Mouse (Mus musculus) embryonic facial prominence, embryonic 12.5 days (tissue): Measurements from ENCODE around the gene Cfap77. TPM values are rescaled to one million over a fixed set of nuclear protein-coding genes. Genes with fewer than 3 reads are reported as not detected.
"Not testable (repeated sequence)": the region's sequence is repeated elsewhere in the genome, so short reads cannot be mapped to it uniquely, and the experiment has no call there.

Experiments used
- ATAC-seq: fragments of 200-750 bp; cut with Nextera tagmentation; 2 replicates; pipeline ENCODE4 v1.8.0; 2017; ENCODE audit not compliant: insufficient number of reproducible peaks, insufficient read depth, low FRiP score, low TSS enrichment
- H3K27ac ChIP-seq: fragments of 300-500 bp; sonication (generic); 2 replicates; pipeline ENCODE4 v1.5.1; 2016; ENCODE audit warnings: mild to moderate bottlenecking
- H3K27me3 ChIP-seq: fragments of 300-500 bp; sonication (generic); 2 replicates; pipeline ENCODE4 v1.6.1; 2016; ENCODE audit warnings: mild to moderate bottlenecking, moderate library complexity
- H3K36me3 ChIP-seq: fragments of 300-500 bp; sonication (generic); 2 replicates; pipeline ENCODE4 v1.6.1; 2016; ENCODE audit warnings: mild to moderate bottlenecking
- H3K4me1 ChIP-seq: fragments of 300-500 bp; sonication (generic); 2 replicates; pipeline ENCODE4 v1.6.1; 2016
- H3K4me2 ChIP-seq: fragments of 300-500 bp; sonication (generic); replicated peaks from 2 replicates; pipeline ENCODE4 v1.6.1; 2016; ENCODE audit warnings: mild to moderate bottlenecking, moderate library complexity
- H3K4me3 ChIP-seq: fragments of 300-500 bp; sonication (generic); 2 replicates; pipeline ENCODE4 v1.5.1; 2016; ENCODE audit warnings: mild to moderate bottlenecking
- H3K9ac ChIP-seq: fragments of 300-500 bp; sonication (generic); 2 replicates; pipeline ENCODE4 v1.6.1; 2016; ENCODE audit warnings: mild to moderate bottlenecking, moderate library complexity
- H3K9me3 ChIP-seq: fragments of 300-500 bp; sonication (generic); 2 replicates; pipeline ENCODE4 v1.6.1; 2016; ENCODE audit warnings: mild to moderate bottlenecking, moderate library complexity
- WGBS: fragments of 180-500 bp; shearing (Covaris S2); methylation state at CpG from one replicate; pipeline ENCODE4 v1.1.7; 2016; 5-methylcytosine and 5-hydroxymethylcytosine counted together
- polyA plus RNA-seq: library from polyadenylated mRNA; unstranded; fragments of >200 nt; fragmentation: Nextera tagmentation; extraction: Ambion mirVana; gene quantifications from 2 replicates; pipeline ENCODE4 v1.2.1, GENCODE M21; 2016

Gene Cfap77
- polyA plus RNA-seq, result 0.55 and 0.79 TPM in 2 replicates

DNA sequence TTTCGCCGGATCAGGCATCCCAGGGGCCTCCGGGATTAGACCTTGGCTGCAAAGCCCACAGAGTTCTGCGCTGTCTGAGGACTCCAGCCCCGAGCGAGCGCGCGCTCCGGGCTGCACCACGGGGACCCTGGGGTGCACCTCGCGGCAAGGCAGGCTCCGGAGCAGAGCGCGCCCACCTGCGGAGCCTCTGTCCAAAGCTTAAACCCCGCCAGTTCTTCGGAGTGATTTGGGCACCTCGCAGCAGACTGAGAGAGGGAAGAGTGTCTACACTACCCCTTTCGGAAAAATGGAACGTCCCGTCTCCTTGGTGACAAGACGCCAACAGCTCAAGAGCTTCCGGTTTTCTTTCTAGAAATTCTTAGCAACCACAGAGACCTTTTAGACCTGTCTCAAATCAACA is at the start of gene Cfap77:
Cfap77 (minus strand) TSS at position 76 of the 400 bp plus-strand sequence.
- Histone ChIP-seq H3K27me3 (peaks cover 20% of the 10 kb centered on the region), H3K4me2 (peak within 1 kb of the TSS; percentile 83), H3K4me3 (peak within 1 kb of the TSS; percentile 39), H3K4me1 (peaks cover 7% of the 10 kb centered on the region; the same call in 1 of the 2 replicates), H3K9me3 (no peaks in the 10 kb centered on the region), H3K36me3 (no peaks in the 10 kb centered on the region), H3K27ac (no peak within 1 kb of the TSS), H3K9ac (peak within 1 kb of the TSS; percentile 55)
- WGBS, result under 1% methylated on average over 25 of the region's 25 CpGs
- no peak for ATAC-seq

DNA sequence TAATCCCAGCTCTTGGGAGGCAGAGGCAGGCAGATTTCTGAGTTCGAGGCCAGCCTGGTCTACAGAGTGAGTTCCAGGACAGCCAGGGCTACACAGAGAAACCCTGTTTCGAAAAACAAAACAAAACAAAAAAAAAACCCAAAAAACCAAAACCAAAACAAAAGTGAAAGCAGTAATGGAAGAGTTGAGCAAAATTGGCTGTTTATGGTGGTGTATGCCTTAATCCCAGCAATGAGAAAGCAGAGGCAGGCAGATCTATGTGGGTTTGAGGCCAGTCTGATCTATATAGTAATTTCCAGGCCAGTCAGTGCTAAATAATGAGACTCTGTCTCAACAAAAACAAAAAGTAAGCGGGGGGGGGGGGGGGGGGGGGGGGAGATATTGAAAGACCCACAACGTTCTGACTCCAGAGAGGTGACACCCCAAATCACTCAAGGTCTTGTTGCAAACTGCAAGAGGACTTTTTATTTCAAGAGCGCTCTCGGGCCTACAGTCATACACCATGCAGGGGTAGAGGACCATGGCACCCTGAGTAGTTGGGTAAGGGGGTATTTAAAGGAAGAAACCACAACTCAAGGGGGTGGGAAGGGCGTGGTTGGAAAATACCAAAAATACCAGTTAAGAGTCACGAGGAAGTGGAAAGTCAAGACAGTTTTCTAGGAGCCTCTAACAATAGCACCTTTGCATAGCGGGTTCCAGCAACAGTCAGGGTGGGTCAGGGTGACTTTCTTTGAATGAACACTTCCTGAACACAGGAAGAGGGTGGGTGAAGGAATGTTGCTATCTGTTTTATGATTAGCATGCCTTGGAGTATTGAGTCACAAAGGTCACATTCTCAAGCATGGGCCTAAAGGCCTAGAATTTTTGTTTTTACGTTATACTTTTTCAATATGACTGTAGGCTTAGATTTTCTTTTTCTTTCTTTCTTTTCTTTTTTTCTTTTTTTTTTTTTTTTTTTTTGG is 47.8 kb upstream of the Cfap77 start:
- not testable (repeated sequence) for ATAC-seq, H3K9ac ChIP-seq, H3K36me3 ChIP-seq, H3K4me2 ChIP-seq, H3K27ac ChIP-seq, H3K4me1 ChIP-seq, H3K27me3 ChIP-seq, H3K9me3 ChIP-seq, H3K4me3 ChIP-seq
- WGBS, result 84% methylated on average over 9 of the region's 10 CpGs

DNA sequence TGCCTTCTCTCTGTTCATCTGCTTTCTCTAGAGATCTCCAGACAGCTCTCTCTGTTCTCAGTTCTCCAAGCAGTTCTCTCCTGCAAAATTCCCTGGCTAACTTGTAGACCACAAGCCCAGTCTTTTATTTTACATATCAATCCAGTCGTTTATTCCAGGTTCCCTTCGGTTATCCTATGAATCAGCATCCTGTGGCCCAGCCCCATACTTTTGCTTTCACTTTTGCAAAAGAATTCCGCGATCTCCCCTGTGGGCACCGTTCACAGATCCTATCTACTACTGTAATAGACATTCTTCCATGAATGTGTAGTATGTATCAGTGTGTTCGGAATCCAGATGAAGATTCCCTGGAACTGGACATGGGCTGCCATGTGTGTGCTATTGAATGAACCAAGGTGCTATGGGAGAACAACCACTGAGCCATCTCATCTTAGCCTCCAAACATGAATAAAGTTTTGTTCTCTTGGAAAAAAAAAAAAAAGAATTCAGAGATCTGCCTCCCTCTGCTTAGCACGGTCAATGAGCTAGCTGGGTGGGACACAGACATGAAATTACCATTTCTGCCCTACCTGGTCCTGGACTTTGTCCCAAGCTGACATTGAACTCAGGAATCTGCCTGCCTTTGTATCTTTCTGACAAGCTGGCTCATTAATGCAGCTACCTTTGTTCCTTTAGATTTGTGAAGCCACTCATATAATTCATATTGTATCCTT is 46.1 kb upstream of the Cfap77 start:
- 70% methylated on average over 7 of the region's 7 CpGs for WGBS
- no peaks in the 10 kb centered on the region for H3K4me1 ChIP-seq
- no peak for ATAC-seq
- no peaks in the 10 kb centered on the region for H3K9me3 ChIP-seq
- H3K4me2 ChIP-seq, result no peak overlapping the region
- H3K9ac ChIP-seq, result no peak overlapping the region
- no peak overlapping the region for H3K4me3 ChIP-seq
- no peaks in the 10 kb centered on the region for H3K27me3 ChIP-seq
- H3K27ac ChIP-seq, result no peak overlapping the region
- H3K36me3 ChIP-seq, result no peaks in the 10 kb centered on the region

DNA sequence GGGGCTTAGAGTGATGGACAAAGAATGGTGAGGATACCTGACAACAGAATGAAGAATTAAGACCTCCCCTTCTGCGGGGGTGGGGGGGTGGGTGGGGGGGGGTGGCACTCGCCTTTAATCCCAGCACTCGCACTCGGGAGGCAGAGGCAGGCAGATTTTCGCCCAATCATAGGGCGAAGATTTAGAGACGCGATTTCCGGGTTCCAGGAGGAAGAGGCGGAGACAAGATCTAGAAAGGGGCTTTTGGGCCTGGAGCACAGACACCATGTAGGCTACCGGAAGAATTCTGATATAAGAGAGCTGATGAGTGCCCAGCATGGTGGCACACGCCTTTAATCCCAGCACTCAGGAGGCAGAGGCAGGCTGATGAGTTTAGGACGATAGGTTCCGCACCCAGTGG is 44.8 kb upstream of the Cfap77 start:
- H3K27me3 ChIP-seq, result no peaks in the 10 kb centered on the region
- H3K9me3 ChIP-seq, result no peaks in the 10 kb centered on the region
- H3K36me3 ChIP-seq, result no peaks in the 10 kb centered on the region
- H3K4me3 ChIP-seq, result no peak overlapping the region
- ATAC-seq, result no peak
- H3K4me2 ChIP-seq, result no peak overlapping the region
- H3K9ac ChIP-seq, result no peak overlapping the region
- no peak overlapping the region for H3K27ac ChIP-seq
- 87% methylated on average over 14 of the region's 14 CpGs for WGBS
- no peaks in the 10 kb centered on the region for H3K4me1 ChIP-seq

DNA sequence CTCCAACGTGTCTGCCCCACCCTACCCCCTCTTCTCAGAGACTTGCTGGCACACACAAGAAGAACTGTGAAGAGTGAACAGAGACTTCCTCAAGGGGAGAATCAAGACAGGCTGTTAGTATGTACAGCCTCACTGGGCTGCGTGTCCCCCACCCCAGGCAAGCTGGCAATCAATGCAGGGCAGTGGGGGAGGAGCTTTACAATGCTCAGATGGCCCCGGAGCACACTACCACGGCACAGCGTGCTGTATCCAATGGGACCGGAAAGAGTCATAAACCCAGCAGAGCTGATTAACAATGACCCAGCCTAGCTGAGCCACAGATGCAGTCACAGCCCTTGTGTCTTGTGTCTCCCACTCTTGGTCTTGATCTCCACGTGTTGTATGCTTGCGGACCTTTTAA is 43.9 kb upstream of the Cfap77 start:
- Histone ChIP-seq H3K9me3 (no peaks in the 10 kb centered on the region), H3K4me1 (no peaks in the 10 kb centered on the region), H3K27me3 (no peaks in the 10 kb centered on the region), H3K4me3 (no peak overlapping the region), H3K9ac (no peak overlapping the region), H3K36me3 (no peaks in the 10 kb centered on the region), H3K27ac (no peak overlapping the region), H3K4me2 (no peak overlapping the region)
- WGBS, result 77% methylated on average over 8 of the region's 8 CpGs
- ATAC-seq, result no peak

DNA sequence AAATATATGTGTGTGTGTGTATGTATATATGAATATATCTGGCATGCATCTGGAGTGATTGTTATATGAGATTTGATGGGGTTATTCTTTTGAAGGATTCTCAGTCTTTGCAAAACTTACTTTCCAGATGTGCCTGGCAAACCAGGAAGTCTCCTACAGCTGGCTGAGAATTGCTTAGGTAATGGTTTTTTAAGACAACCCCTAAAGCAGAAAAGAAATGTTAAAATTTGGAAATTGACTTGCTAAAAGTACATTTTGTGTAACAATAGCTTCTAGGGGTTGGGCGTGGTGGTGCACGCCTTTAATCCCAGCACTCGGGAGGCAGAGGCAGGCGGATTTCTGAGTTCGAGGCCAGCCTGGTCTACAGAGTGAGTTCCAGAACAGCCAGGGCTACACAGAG is 43.1 kb upstream of the Cfap77 start:
- not testable (repeated sequence) for H3K27ac ChIP-seq, ATAC-seq, H3K9me3 ChIP-seq, H3K4me3 ChIP-seq, H3K4me2 ChIP-seq, H3K36me3 ChIP-seq, H3K4me1 ChIP-seq, H3K27me3 ChIP-seq, H3K9ac ChIP-seq
- 95% methylated on average over 5 of the region's 5 CpGs for WGBS

DNA sequence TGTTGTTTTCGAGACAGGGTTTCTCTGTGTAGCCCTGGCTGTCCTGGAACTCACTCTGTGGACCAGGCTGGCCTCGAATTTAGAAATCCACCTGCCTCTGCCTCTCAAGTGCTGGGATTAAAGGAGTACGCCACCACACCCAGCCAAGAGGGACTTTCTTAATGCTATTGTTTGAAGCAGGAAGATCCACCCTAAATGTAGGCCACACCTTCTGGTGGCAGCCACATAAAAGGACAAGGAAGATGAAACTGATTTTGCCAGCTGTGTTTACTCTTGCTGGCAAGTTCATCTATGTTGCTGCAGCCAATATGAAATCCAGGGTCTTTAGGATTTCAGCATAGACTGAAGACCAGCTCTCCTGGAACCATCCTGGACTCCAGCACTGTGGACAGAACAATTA is 42.6 kb upstream of the Cfap77 start:
- H3K9me3 ChIP-seq, result no peaks in the 10 kb centered on the region
- H3K4me3 ChIP-seq, result no peak overlapping the region
- ATAC-seq, result no peak
- no peaks in the 10 kb centered on the region for H3K27me3 ChIP-seq
- WGBS, result 78% methylated on average over 3 of the region's 3 CpGs
- no peak overlapping the region for H3K27ac ChIP-seq
- no peak overlapping the region for H3K9ac ChIP-seq
- H3K4me2 ChIP-seq, result no peak overlapping the region
- no peaks in the 10 kb centered on the region for H3K4me1 ChIP-seq
- H3K36me3 ChIP-seq, result no peaks in the 10 kb centered on the region

DNA sequence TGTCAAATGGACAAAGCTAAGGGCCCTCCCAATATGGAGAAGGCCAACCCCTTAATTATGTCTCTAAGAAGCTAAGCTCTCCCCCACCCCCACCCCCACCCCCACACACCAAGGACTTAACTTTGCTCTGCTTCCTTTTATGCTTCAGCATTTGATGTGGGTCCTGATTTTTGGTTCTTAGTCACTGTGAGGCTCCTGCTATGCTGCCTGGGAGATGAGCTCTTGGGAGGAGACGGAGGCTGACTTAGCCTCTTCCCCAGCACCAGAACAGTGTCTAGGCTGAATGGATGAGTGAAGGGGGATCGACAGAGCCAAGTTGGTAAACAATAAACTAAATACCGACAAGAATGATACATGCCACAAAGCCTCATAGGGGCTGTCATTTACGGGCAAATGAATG is 41.9 kb upstream of the Cfap77 start:
- H3K4me1 ChIP-seq, result no peaks in the 10 kb centered on the region
- no peak overlapping the region for H3K4me2 ChIP-seq
- no peaks in the 10 kb centered on the region for H3K9me3 ChIP-seq
- H3K27ac ChIP-seq, result no peak overlapping the region
- no peak for ATAC-seq
- no peak overlapping the region for H3K4me3 ChIP-seq
- no peaks in the 10 kb centered on the region for H3K36me3 ChIP-seq
- no peaks in the 10 kb centered on the region for H3K27me3 ChIP-seq
- no peak overlapping the region for H3K9ac ChIP-seq
- 66% methylated on average over 4 of the region's 4 CpGs for WGBS

DNA sequence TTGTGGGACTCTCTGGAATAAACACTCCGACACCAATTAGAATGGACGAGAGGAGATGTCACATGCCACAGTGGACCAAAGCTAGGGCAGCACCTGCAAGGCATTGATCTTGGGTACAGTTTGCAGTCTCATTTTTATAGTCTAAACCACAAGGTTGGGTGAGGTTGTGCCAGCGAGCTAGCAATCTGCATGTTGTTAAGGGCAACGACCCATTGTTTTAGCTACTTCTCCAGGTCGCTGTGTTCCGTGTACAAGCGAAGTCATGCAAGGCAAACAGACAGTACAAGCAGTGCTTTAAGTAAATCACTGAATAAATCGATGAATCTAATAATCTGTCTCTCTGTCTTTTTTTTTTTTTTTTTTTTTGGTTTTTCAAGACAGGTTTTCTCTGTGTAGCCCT is 40.8 kb upstream of the Cfap77 start:
- no peak overlapping the region for H3K4me2 ChIP-seq
- WGBS, result 88% methylated on average over 8 of the region's 8 CpGs
- H3K9me3 ChIP-seq, result no peaks in the 10 kb centered on the region
- no peak overlapping the region for H3K27ac ChIP-seq
- H3K4me1 ChIP-seq, result no peaks in the 10 kb centered on the region
- no peaks in the 10 kb centered on the region for H3K36me3 ChIP-seq
- H3K27me3 ChIP-seq, result no peaks in the 10 kb centered on the region
- no peak overlapping the region for H3K4me3 ChIP-seq
- no peak for ATAC-seq
- no peak overlapping the region for H3K9ac ChIP-seq

DNA sequence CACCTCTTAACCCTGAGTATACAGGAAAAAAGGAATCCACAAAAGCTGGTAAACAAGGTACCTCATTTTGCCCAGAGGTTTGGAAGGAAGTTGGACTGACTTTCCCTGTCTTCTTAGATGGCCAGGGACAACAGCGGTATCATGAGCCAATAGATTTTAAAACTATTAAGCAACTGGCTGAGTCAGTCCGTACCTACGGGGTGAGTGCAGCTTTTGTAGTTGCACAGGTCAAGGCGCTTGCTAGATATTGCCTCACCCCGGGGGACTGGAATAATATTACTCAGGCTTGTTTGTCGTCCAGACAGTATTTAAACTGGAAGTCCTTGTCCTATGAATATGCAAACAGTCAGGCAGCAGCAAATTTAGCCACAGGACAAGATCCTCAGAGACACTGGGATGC is 34.4 kb upstream of the Cfap77 start:
- H3K4me2 ChIP-seq, H3K27ac ChIP-seq, ATAC-seq, H3K9ac ChIP-seq, H3K27me3 ChIP-seq, H3K4me3 ChIP-seq, H3K4me1 ChIP-seq, H3K9me3 ChIP-seq: not testable (repeated sequence)
- WGBS, result 85% methylated on average over 6 of the region's 6 CpGs
- peaks cover 25% of the 10 kb centered on the region for H3K36me3 ChIP-seq

DNA sequence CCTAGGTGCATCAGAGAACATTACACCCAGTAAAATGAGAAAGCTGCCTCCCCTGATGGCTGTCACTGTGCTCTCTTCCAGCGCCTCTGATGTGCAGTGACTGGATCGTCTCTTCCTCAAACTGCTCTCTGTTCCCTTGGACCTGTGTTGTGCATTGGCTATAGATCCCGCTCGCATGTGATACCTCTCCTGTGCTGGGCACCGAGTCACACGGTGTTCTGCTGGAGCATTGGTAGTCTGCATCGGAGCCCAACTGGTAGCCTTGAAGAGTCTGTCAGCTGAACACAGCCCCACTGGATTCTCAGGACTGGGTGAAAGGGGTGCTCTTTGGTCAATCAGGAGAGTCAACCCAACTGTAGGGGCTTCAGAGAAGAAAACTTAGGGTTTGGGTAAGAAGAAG is 31.2 kb upstream of the Cfap77 start:
- no peak overlapping the region for H3K4me3 ChIP-seq
- H3K9me3 ChIP-seq, result no peaks in the 10 kb centered on the region
- H3K27ac ChIP-seq, result no peak overlapping the region
- no peak overlapping the region for H3K4me2 ChIP-seq
- no peaks in the 10 kb centered on the region for H3K4me1 ChIP-seq
- no peak for ATAC-seq
- H3K9ac ChIP-seq, result no peak overlapping the region
- no peaks in the 10 kb centered on the region for H3K27me3 ChIP-seq
- 96% methylated on average over 7 of the region's 7 CpGs for WGBS
- peaks cover 57% of the 10 kb centered on the region for H3K36me3 ChIP-seq

DNA sequence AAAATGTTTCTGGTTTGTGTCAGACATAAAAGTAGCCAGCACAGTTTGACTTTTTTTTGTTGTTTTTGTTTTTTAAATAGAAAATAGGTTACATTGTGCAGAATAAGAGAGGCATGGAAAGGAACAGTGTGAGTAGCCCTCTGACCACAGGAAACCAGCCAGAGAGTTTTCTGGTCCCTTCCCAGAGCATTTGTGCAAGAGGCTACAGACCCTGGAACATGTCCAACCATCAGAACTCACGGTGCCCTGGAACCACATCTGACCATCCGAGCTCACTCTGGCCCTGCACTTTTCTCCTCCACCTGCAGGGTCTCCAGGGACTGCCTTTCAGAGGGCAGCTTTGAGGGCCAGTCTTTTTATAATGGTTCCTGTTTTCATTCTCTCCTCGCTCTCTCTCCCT is 27.1 kb upstream of the Cfap77 start:
- ATAC-seq, result no peak
- no peaks in the 10 kb centered on the region for H3K9me3 ChIP-seq
- no peak overlapping the region for H3K9ac ChIP-seq
- H3K4me2 ChIP-seq, result no peak overlapping the region
- no peak overlapping the region for H3K27ac ChIP-seq
- no peak overlapping the region for H3K4me3 ChIP-seq
- H3K4me1 ChIP-seq, result no peaks in the 10 kb centered on the region
- 61% methylated on average over 3 of the region's 3 CpGs for WGBS
- peaks cover 85% of the 10 kb centered on the region for H3K36me3 ChIP-seq
- no peaks in the 10 kb centered on the region for H3K27me3 ChIP-seq
